Mouse (Mus musculus): ENCODE results near the gene Cabp2. TPM values are rescaled to one million over a fixed set of nuclear protein-coding genes. Genes with fewer than 3 reads are reported as not detected.
A peak's percentile ranks its signal among the peaks of the same experiment; 100 is the strongest.

Gene Cabp2
- total and polyA plus RNA-seq, 2 experiments = 0.27 to 0.37 TPM

DNA sequence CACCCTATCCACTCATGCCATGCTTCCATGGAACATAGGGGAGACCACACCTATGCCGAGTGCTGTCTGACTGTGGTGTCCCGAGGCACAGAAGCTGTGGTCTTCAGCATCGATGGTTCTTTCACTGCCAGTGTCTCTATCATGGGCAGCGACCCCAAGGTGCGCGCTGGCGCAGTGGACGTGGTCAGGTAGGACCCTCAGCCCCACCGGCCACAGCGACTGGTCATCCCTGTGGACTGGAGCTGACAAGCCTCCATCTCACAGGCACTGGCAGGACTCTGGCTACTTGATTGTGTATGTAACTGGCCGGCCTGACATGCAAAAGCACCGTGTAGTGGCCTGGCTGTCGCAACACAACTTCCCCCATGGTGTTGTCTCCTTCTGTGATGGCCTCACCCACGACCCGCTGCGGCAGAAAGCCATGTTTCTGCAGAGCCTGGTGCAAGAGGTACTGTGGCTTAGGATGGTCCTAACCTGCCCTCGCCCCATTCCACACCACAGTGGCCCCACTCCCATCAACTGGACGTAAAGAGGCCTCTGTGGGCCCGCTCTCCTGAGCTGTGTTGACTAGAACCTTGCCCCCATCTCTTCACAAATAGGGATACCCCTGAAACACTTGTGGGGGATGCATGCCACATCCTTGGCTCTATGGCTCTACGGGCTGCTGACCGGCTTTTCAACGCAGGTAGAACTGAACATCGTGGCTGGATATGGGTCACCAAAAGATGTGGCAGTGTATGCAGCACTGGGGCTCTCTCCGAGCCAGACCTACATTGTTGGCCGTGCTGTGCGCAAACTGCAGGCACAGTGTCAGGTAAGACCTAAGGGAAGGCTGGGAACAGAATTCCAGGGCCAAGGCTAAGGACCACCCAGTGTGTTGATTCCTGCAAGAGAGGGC, 30.9 kb downstream of the Cabp2 start:
- Histone ChIP-seq H3K27me3 (ENCODE audit: control insufficient read depth, insufficient read depth, low read length) (no peaks in the 10 kb centered on the region), H3K9ac (ENCODE audit: low read depth, low read length) (no peak overlapping the region), H3K27ac (replicated peaks; ENCODE audit: insufficient read depth, low read depth, low read length) (no peak overlapping the region), H3K4me1 (ENCODE audit: control insufficient read depth, insufficient read depth, low read length) (peaks cover 10% of the 10 kb centered on the region), H3K36me3 (ENCODE audit: control insufficient read depth, insufficient read depth, low read length) (peaks cover 2% of the 10 kb centered on the region; the same call in 1 of the 2 replicates), H3K79me2 (ENCODE audit: control insufficient read depth, insufficient read depth, low read length) (no peaks in the 10 kb centered on the region), H3K4me3 (ENCODE audit: insufficient read depth, low read depth, low read length) (no peak overlapping the region)
- WGBS = 95% methylated on average over 26 of the region's 26 CpGs
- no peak for DNase-seq (ENCODE audit: extremely low read depth, low read depth, low spot score)
- TF ChIP-seq CTCF (IDR thresholded peaks at IDR 0.05; ENCODE audit: low read depth, low read length) = no peak
- TF ChIP-seq POLR2A (IDR thresholded peaks at IDR 0.05; ENCODE audit: extremely low read depth, insufficient read depth, low read length) = no peak

DNA sequence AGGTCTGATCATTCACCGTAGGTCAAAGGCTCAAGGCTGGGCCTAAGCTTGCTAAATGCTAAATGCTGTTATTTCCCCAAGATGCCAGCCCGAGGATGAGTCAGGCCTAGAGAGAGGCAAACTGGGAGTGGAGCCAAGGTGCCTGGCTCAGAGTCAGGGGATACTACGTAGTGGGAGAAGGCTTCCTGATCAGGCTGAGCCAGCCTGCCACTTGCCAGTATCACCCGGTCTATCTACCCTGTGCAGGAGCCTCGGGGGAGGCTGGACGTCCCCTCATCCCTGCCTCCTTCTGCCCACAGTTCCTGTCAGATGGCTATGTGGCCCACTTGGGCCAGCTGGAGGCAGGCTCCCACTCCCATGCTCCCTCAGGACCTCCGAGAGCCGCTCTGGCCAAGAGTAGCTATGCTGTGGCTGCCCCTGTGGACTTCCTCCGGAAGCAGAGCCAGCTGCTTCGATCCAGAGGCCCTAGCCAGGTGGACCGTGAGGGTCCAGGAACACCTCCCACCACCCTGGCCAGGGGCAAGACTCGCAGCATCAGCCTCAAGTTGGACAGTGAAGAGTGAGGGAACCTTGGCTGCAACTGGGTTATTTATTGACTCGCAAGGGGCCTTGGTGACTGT, 31.9 kb downstream of the Cabp2 start:
- peaks cover 10% of the 10 kb centered on the region for H3K4me1 ChIP-seq (ENCODE audit: control insufficient read depth, insufficient read depth, low read length)
- 48% methylated on average over 13 of the region's 13 CpGs for WGBS
- no peaks in the 10 kb centered on the region for H3K27me3 ChIP-seq (ENCODE audit: control insufficient read depth, insufficient read depth, low read length)
- TF ChIP-seq POLR2A (IDR thresholded peaks at IDR 0.05; ENCODE audit: extremely low read depth, insufficient read depth, low read length) = no peak
- no peak for TF ChIP-seq CTCF (IDR thresholded peaks at IDR 0.05; ENCODE audit: low read depth, low read length)
- H3K4me3 ChIP-seq (ENCODE audit: insufficient read depth, low read depth, low read length) = no peak overlapping the region
- peak; percentile 54 for DNase-seq (ENCODE audit: extremely low read depth, low read depth, low spot score)
- H3K27ac ChIP-seq (replicated peaks; ENCODE audit: insufficient read depth, low read depth, low read length) = peak overlapping the region; percentile 32
- 0 out of 2 replicates have a peak overlapping the region, but pooled peaks have one; percentile 25 for H3K9ac ChIP-seq (ENCODE audit: low read depth, low read length)
- peaks cover 2% of the 10 kb centered on the region; the same call in 1 of the 2 replicates for H3K36me3 ChIP-seq (ENCODE audit: control insufficient read depth, insufficient read depth, low read length)
- no peaks in the 10 kb centered on the region for H3K79me2 ChIP-seq (ENCODE audit: control insufficient read depth, insufficient read depth, low read length)

GRCm38 (mm10) chr19:4113806-4114230, 32.4 kb downstream of the Cabp2 start:
- Histone ChIP-seq H3K9ac (ENCODE audit: low read depth, low read length) (no peak overlapping the region), H3K4me1 (ENCODE audit: control insufficient read depth, insufficient read depth, low read length) (peaks cover 10% of the 10 kb centered on the region), H3K27me3 (ENCODE audit: control insufficient read depth, insufficient read depth, low read length) (no peaks in the 10 kb centered on the region), H3K27ac (replicated peaks; ENCODE audit: insufficient read depth, low read depth, low read length) (peak overlapping the region; percentile 32), H3K36me3 (ENCODE audit: control insufficient read depth, insufficient read depth, low read length) (peaks cover 2% of the 10 kb centered on the region; the same call in 1 of the 2 replicates), H3K79me2 (ENCODE audit: control insufficient read depth, insufficient read depth, low read length) (no peaks in the 10 kb centered on the region), H3K4me3 (ENCODE audit: insufficient read depth, low read depth, low read length) (no peak overlapping the region)
- no peak for TF ChIP-seq POLR2A (IDR thresholded peaks at IDR 0.05; ENCODE audit: extremely low read depth, insufficient read depth, low read length)
- TF ChIP-seq CTCF (IDR thresholded peaks at IDR 0.05; ENCODE audit: low read depth, low read length) = no peak
- WGBS = 40% methylated on average over 5 of the region's 5 CpGs
- DNase-seq (ENCODE audit: extremely low read depth, low read depth, low spot score) = no peak

DNA sequence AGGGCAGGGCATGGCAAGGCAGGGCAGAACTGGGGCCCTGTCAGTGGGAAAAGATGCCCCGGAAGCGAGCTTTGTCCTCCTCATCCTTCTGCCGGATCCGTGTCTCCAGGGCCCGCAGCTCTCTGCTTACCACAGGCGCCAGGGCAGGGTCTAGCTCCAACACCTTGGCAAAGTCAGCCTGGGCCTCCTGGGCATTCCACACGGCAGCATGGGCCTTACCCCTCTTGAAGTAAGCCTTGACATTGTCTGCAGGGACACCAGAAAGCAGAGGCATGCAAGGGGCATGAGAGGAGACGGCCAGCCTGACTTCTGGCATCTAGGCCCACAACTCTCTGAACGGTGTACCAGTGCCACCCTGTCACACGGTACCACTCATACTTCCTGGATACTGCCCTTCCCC, 33.2 kb downstream of the Cabp2 start:
- H3K9ac ChIP-seq (ENCODE audit: low read depth, low read length) = no peak overlapping the region
- no peak for TF ChIP-seq POLR2A (IDR thresholded peaks at IDR 0.05; ENCODE audit: extremely low read depth, insufficient read depth, low read length)
- TF ChIP-seq CTCF (IDR thresholded peaks at IDR 0.05; ENCODE audit: low read depth, low read length) = no peak
- no peaks in the 10 kb centered on the region for H3K79me2 ChIP-seq (ENCODE audit: control insufficient read depth, insufficient read depth, low read length)
- peaks cover 2% of the 10 kb centered on the region; the same call in 1 of the 2 replicates for H3K36me3 ChIP-seq (ENCODE audit: control insufficient read depth, insufficient read depth, low read length)
- no peak overlapping the region for H3K27ac ChIP-seq (replicated peaks; ENCODE audit: insufficient read depth, low read depth, low read length)
- no peak overlapping the region for H3K4me3 ChIP-seq (ENCODE audit: insufficient read depth, low read depth, low read length)
- no peak for DNase-seq (ENCODE audit: extremely low read depth, low read depth, low spot score)
- 96% methylated on average over 10 of the region's 10 CpGs for WGBS
- H3K27me3 ChIP-seq (ENCODE audit: control insufficient read depth, insufficient read depth, low read length) = no peaks in the 10 kb centered on the region
- peaks cover 10% of the 10 kb centered on the region for H3K4me1 ChIP-seq (ENCODE audit: control insufficient read depth, insufficient read depth, low read length)

DNA sequence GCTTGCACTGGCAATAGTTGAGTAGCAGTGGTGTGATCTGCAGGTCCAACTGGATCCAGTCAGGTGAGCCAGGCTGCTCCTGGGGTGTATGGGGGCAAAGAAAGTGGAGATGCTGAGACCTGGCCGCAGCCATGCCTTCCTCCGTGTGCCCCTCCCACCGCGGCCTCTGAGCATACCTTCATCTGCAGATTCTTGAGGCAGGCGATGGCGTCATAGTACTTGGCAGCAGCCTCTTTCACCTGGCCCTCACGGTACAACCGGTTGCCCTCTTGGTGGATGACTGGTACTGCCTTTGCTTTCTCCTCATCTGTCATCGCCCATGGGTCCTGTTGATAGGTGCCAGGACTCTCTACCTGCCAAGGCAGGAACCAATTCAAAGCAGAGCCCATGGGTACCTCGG, 33.8 kb downstream of the Cabp2 start:
- no peaks in the 10 kb centered on the region; the same call in 1 of the 2 replicates for H3K79me2 ChIP-seq (ENCODE audit: control insufficient read depth, insufficient read depth, low read length)
- peaks cover 10% of the 10 kb centered on the region for H3K4me1 ChIP-seq (ENCODE audit: control insufficient read depth, insufficient read depth, low read length)
- DNase-seq (ENCODE audit: extremely low read depth, low read depth, low spot score) = no peak
- H3K4me3 ChIP-seq (ENCODE audit: insufficient read depth, low read depth, low read length) = no peak overlapping the region
- H3K27me3 ChIP-seq (ENCODE audit: control insufficient read depth, insufficient read depth, low read length) = no peaks in the 10 kb centered on the region
- no peak for TF ChIP-seq POLR2A (IDR thresholded peaks at IDR 0.05; ENCODE audit: extremely low read depth, insufficient read depth, low read length)
- TF ChIP-seq CTCF (IDR thresholded peaks at IDR 0.05; ENCODE audit: low read depth, low read length) = no peak
- H3K9ac ChIP-seq (ENCODE audit: low read depth, low read length) = no peak overlapping the region
- 88% methylated on average over 10 of the region's 10 CpGs for WGBS
- no peak overlapping the region for H3K27ac ChIP-seq (replicated peaks; ENCODE audit: insufficient read depth, low read depth, low read length)
- H3K36me3 ChIP-seq (ENCODE audit: control insufficient read depth, insufficient read depth, low read length) = peaks cover 2% of the 10 kb centered on the region; the same call in 1 of the 2 replicates

Measured in liver, adult 2 months (tissue).